Mouse (Mus musculus) CD8-positive naive resting alpha-beta T cell, adult 2 months (primary cell): ENCODE data around the gene Trmt44.
"Not testable (repeated sequence)": the region's sequence is repeated elsewhere in the genome, so short reads cannot be mapped to it uniquely, and the experiment has no call there.

Experiments used
- DNase-seq, 2 experiments: peaks; one replicate each; pipeline ENCODE4 v3.0.0; 2022; ENCODE audit warnings: low read depth in 2 of 2, low spot score in 2 of 2

The Trmt44 gene

GRCm38 (mm10) chr5:35592081-35592736 is 17.3 kb upstream of the Trmt44 start:
- DNase-seq, result peak in 1 of 2 experiments; percentile 11

- DNase-seq, result no peak
These were observed 16.6 kb upstream of the Trmt44 start for GRCm38 (mm10) chr5:35591497-35591896.

GRCm38 (mm10) chr5:35584259-35584658 is 9.4 kb upstream of the Trmt44 start:
- not testable (repeated sequence) for DNase-seq

GRCm38 (mm10) chr5:35583221-35583783 is 8.4 kb upstream of the Trmt44 start:
- no peak for DNase-seq

- DNase-seq, result peak; percentile 82 to 89
These were observed 7.8 kb upstream of the Trmt44 start, which contains the start of gene Acox3 for GRCm38 (mm10) chr5:35582445-35583220. TSS of gene Acox3 (plus strand) at chr5:35583040.

GRCm38 (mm10) chr5:35580156-35580922 is 5.5 kb upstream of the Trmt44 start:
- DNase-seq, result no peak

GRCm38 (mm10) chr5:35579247-35579893 is 4.5 kb upstream of the Trmt44 start:
- no peak for DNase-seq

GRCm38 (mm10) chr5:35578411-35578810 is 3.5 kb upstream of the Trmt44 start:
- DNase-seq, result no peak

GRCm38 (mm10) chr5:35576409-35577020 is 1.6 kb upstream of the Trmt44 start:
- no peak for DNase-seq

GRCm38 (mm10) chr5:35571546-35571945 is 3.3 kb downstream of the Trmt44 start:
- DNase-seq, result no peak

- DNase-seq, result no peak
These were observed 8.2 kb downstream of the Trmt44 start for GRCm38 (mm10) chr5:35566632-35567031.

GRCm38 (mm10) chr5:35565217-35565616 is 9.7 kb downstream of the Trmt44 start:
- DNase-seq, result no peak

- peak; percentile 56 to 65 for DNase-seq
These were observed 11.4 kb downstream of the Trmt44 start for GRCm38 (mm10) chr5:35563449-35563848.

GRCm38 (mm10) chr5:35562616-35563015 is 12.3 kb downstream of the Trmt44 start:
- no peak for DNase-seq

- no peak for DNase-seq
These were observed 15.4 kb downstream of the Trmt44 start for GRCm38 (mm10) chr5:35559447-35559846.

GRCm38 (mm10) chr5:35557946-35558621 is 16.8 kb downstream of the Trmt44 start:
- DNase-seq, result no peak

- DNase-seq, result no peak
These were observed 18.5 kb downstream of the Trmt44 start for GRCm38 (mm10) chr5:35556393-35556792.

- DNase-seq, result no peak
These were observed 21.9 kb downstream of the Trmt44 start for GRCm38 (mm10) chr5:35552838-35553539.
